Comparison of ENCODE assay signal across 13 mouse cellular contexts in genomic region chr5:149272535-149272934, GRCm38 (mm10). TPM values are rescaled to one million over a fixed set of nuclear protein-coding genes. Genes with fewer than 3 reads are reported as not detected.
DNase-seq lines count a peak whose midpoint lies in the region; ATAC-seq and TF ChIP-seq lines count a peak whose summit lies in the region.
"Had no signal": no experiment of that assay in that cellular context is flagged by ENCODE, and none has a peak within 500 bp of the region (broad histone marks: within the 10 kb centered on the region; RNA-seq: fewer than 3 reads in every experiment).

No protein-coding gene starts in this region.

- peaks cover 3% of the 10 kb centered on the region; the same call in 1 of the 2 replicates for H3K9me3 ChIP-seq in heart, embryonic 10.5 days
- H3K9me3 ChIP-seq in G1E (replicated peaks), result peaks cover 12% of the 10 kb centered on the region
- peaks cover 3% of the 10 kb centered on the region; the same call in 1 of the 2 replicates for H3K9me3 ChIP-seq in liver, embryonic 11.5 days (ENCODE audit: control insufficient read depth, low read length)

- no peak overlapping the region for H3K4me2 ChIP-seq in liver, embryonic 11.5 days
- H3K4me2 ChIP-seq: forebrain, embryonic 12.5 days; heart, embryonic 13.5 days had no signal

- H3K36me3 ChIP-seq in heart, embryonic 10.5 days, result no peaks in the 10 kb centered on the region
- peaks cover 22% of the 10 kb centered on the region for H3K36me3 ChIP-seq in G1E (replicated peaks)
- H3K36me3 ChIP-seq in liver, embryonic 11.5 days (ENCODE audit: control insufficient read depth, insufficient read depth, low read length), result no peaks in the 10 kb centered on the region
- H3K36me3 ChIP-seq: forebrain, embryonic 12.5 days; heart, embryonic 13.5 days had no signal

- WGBS in heart, embryonic 10.5 days, result 60% methylated on average over 4 of the region's 4 CpGs
- WGBS in liver, embryonic 11.5 days, result 38% methylated on average over 4 of the region's 4 CpGs

- TF ChIP-seq CTCF in G1E (IDR thresholded peaks at IDR 0.05; ENCODE audit: low read depth, low read length), result no peak

- no peak overlapping the region for H3K27ac ChIP-seq in heart, embryonic 10.5 days
- H3K27ac ChIP-seq in liver, embryonic 11.5 days (ENCODE audit: low read depth, low read length), result no peak overlapping the region
- H3K27ac ChIP-seq: forebrain, embryonic 12.5 days; heart, embryonic 13.5 days had no signal

- peaks cover 9% of the 10 kb centered on the region; the same call in 1 of the 2 replicates for H3K4me1 ChIP-seq in heart, embryonic 10.5 days
- H3K4me1 ChIP-seq in G1E (ENCODE audit: insufficient read depth, low read depth, low read length), result peaks cover 47% of the 10 kb centered on the region
- H3K4me1 ChIP-seq in liver, embryonic 11.5 days (replicated peaks; ENCODE audit: control insufficient read depth, insufficient read depth, low read length), result peaks cover 3% of the 10 kb centered on the region
- H3K4me1 ChIP-seq: forebrain, embryonic 12.5 days had no signal

- H3K9ac ChIP-seq in liver, embryonic 11.5 days (ENCODE audit: low read depth, low read length), result no peak overlapping the region
- H3K9ac ChIP-seq: forebrain, embryonic 12.5 days; heart, embryonic 13.5 days had no signal

- no peak overlapping the region for H3K4me3 ChIP-seq in heart, embryonic 10.5 days
- no peak overlapping the region for H3K4me3 ChIP-seq in G1E (ENCODE audit: low read depth, low read length)
- no peak overlapping the region for H3K4me3 ChIP-seq in liver, embryonic 11.5 days (ENCODE audit: low read depth, low read length)
- H3K4me3 ChIP-seq: forebrain, embryonic 12.5 days; heart, embryonic 13.5 days had no signal

- peak; percentile 96 for DNase-seq in heart, adult 11 months
- no peak for DNase-seq in heart, embryonic 10.5 days (ENCODE audit: low spot score)
- DNase-seq in G1E (ENCODE audit: low spot score), result no peak
- no peak for DNase-seq in liver, embryonic 11.5 days (ENCODE audit: low spot score)
- no peak for DNase-seq in left cerebral cortex, adult 11 months (ENCODE audit: low spot score)
- no peak for DNase-seq in gastrocnemius, postnatal 25 days
- no peak for DNase-seq in cerebellum, adult 11 months
- DNase-seq: B cell, adult 2 months; layer of hippocampus, postnatal 36 days had no signal

- H3K27me3 ChIP-seq in heart, embryonic 10.5 days (ENCODE audit: insufficient read depth, poor library complexity, severe bottlenecking), result no peaks in the 10 kb centered on the region; the same call in 1 of the 2 replicates
- peaks cover 2% of the 10 kb centered on the region; the same call in 1 of the 2 replicates for H3K27me3 ChIP-seq in G1E (ENCODE audit: insufficient read depth, low read length)
- no peaks in the 10 kb centered on the region for H3K27me3 ChIP-seq in liver, embryonic 11.5 days (replicated peaks; ENCODE audit: control insufficient read depth, insufficient read depth, low read length)
- H3K27me3 ChIP-seq: forebrain, embryonic 12.5 days; heart, embryonic 13.5 days; Patski had no signal

- ATAC-seq in G1E (ENCODE audit: extremely low read depth, insufficient number of reproducible peaks, low FRiP score, poor library complexity, severe bottlenecking), result peak; percentile 22; the same call in 1 of the 2 replicates
- 0 out of 2 replicates have a peak, but pooled peaks have one; percentile 13 for ATAC-seq in liver, embryonic 11.5 days (replicated peaks; ENCODE audit: low FRiP score)
- peak; percentile 66 for ATAC-seq in megakaryocyte progenitor cell, adult 5-6 weeks (replicated peaks; ENCODE audit: poor library complexity)
- ATAC-seq: Patski had no signal

RNA-seq across cellular contexts. Expression of gene Alox5ap, which starts 8.0 kb away (rescaled TPM):
- polyA plus RNA-seq in heart, embryonic 10.5 days (2016; fragmentation: Nextera tagmentation; extraction: Ambion mirVana), result 4.3 and 4.5 TPM in 2 replicates
- total RNA-seq in G1E (2014; fragmentation: Nextera tagmentation), result 38.1 and 43.8 TPM in 2 replicates
- 143 and 157 TPM in 2 replicates for total RNA-seq in G1E (2017)
- 1.0 and 1.5 TPM in 2 replicates for polyA plus RNA-seq in G1E (2012)
- polyA plus RNA-seq in liver, embryonic 11.5 days (2014; fragmentation: Nextera tagmentation; extraction: Ambion mirVana), result 20.7 and 24.4 TPM in 2 replicates
- total RNA-seq in megakaryocyte progenitor cell, adult 5-6 weeks (2015), result 426 and 442 TPM in 2 replicates
- total RNA-seq in megakaryocyte progenitor cell, adult 5-6 weeks (2017), result 320 and 453 TPM in 2 replicates
- total RNA-seq in gastrocnemius, postnatal 25 days (2021), result 10 to 100 TPM in 1 of 2 experiments, 1 to 10 TPM in 1; 6.2 to 11.0 TPM

Comparison
In these comparisons a context has a peak if more than half of its experiments do, and no peak if none do; other contexts are left out.
1. ATAC-seq: peak in every context shown above with its lines; median percentile 66 in megakaryocyte progenitor cell, adult 5-6 weeks; 22 in G1E; 13 in liver, embryonic 11.5 days.